Mouse (Mus musculus) erythroblast, embryonic 14.5 days (primary cell): ENCODE measurements around the gene Irf1.

Experiments
- GATA1 ChIP-seq: IDR thresholded peaks from 2 replicates; pipeline ENCODE4 v1.6.1; 2012; ENCODE audit warnings: low read length, inconsistent platforms, mixed read lengths
- TAL1 ChIP-seq: IDR thresholded peaks from 3 replicates; pipeline ENCODE4 v1.6.1; 2012; ENCODE audit warnings: low read length, inconsistent platforms, mixed read lengths

GRCm38 (mm10) chr11:53825409-53825808 lies 55.6 kb downstream of the Irf1 start:
- no peak for TF ChIP-seq GATA1
- no peak for TF ChIP-seq TAL1
